Mouse (Mus musculus) forelimb bud, embryonic 11.5 days (tissue): Measurements from ENCODE around the gene Strn4.

ENCODE experiments used
- DNase-seq: peaks from one replicate; pipeline ENCODE4 v3.0.0-alpha.2; 2012; ENCODE audit warnings: low read depth, low spot score

Strn4 gene

GRCm38 (mm10) chr7:16815351-16815941 is at the start of gene Strn4:
Gene Strn4, plus strand, starts transcription at chr7:16815889.
- peak; percentile 91 for DNase-seq

- DNase-seq = peak; percentile 47
Observed at GRCm38 (mm10) chr7:16766443-16766842, 49.2 kb upstream of the Strn4 start.

- no peak for DNase-seq
Observed at GRCm38 (mm10) chr7:16775888-16776287, 39.8 kb upstream of the Strn4 start.

GRCm38 (mm10) chr7:16780076-16780475 is 35.6 kb upstream of the Strn4 start:
- no peak for DNase-seq

GRCm38 (mm10) chr7:16780825-16781554 is 34.7 kb upstream of the Strn4 start, which contains the start of gene Slc1a5:
Gene Slc1a5, plus strand, starts transcription at chr7:16781340.
- peak; percentile 95 for DNase-seq

GRCm38 (mm10) chr7:16781555-16781815 is 34.2 kb upstream of the Strn4 start:
- no peak for DNase-seq

GRCm38 (mm10) chr7:16781816-16782554 is 33.7 kb upstream of the Strn4 start:
- DNase-seq = no peak

GRCm38 (mm10) chr7:16782555-16783125 is 33.0 kb upstream of the Strn4 start:
- no peak for DNase-seq

GRCm38 (mm10) chr7:16783224-16783688 is 32.4 kb upstream of the Strn4 start:
- DNase-seq = no peak

GRCm38 (mm10) chr7:16783758-16784415 is 31.8 kb upstream of the Strn4 start:
- no peak for DNase-seq

- DNase-seq = no peak
Observed at GRCm38 (mm10) chr7:16784498-16784976, 31.2 kb upstream of the Strn4 start.

- no peak for DNase-seq
Observed at GRCm38 (mm10) chr7:16785541-16786083, 30.1 kb upstream of the Strn4 start.

GRCm38 (mm10) chr7:16792316-16792715 is 23.4 kb upstream of the Strn4 start:
- no peak for DNase-seq

- DNase-seq = no peak
Observed at GRCm38 (mm10) chr7:16793010-16793725, 22.5 kb upstream of the Strn4 start.

GRCm38 (mm10) chr7:16794886-16795285 is 20.8 kb upstream of the Strn4 start:
- no peak for DNase-seq

GRCm38 (mm10) chr7:16804409-16805028 is 11.2 kb upstream of the Strn4 start:
- DNase-seq = peak; percentile 65

- no peak for DNase-seq
Observed at GRCm38 (mm10) chr7:16807936-16808335, 7.8 kb upstream of the Strn4 start.

- no peak for DNase-seq
Observed at GRCm38 (mm10) chr7:16808647-16809046, 7.0 kb upstream of the Strn4 start.

GRCm38 (mm10) chr7:16809739-16810138 is 6.0 kb upstream of the Strn4 start:
- DNase-seq = peak; percentile 73

- DNase-seq = no peak
Observed at GRCm38 (mm10) chr7:16810399-16810919, 5.2 kb upstream of the Strn4 start.
